Mouse (Mus musculus) left cerebral cortex, postnatal 25 days (tissue): Measurements from ENCODE around the gene Pygo2. TPM values are rescaled to one million over a fixed set of nuclear protein-coding genes. Genes with fewer than 3 reads are reported as not detected.

Experiments used
- total RNA-seq, 2 experiments: library from RNA; stranded (reverse); gene quantifications; 2 replicates each; pipeline ENCODE4 v1.2.3; 2021

Pygo2 gene
- total RNA-seq, 2 experiments from 2014 or later: 51.6 to 60.2 TPM

Other genes starting within 250 kb of the Pygo2 start
- 10 to 100 TPM; 61.6 to 64.9 TPM for gene Fam189b, start 247.1 kb upstream of the Pygo2 start, total RNA-seq
- 10 to 100 TPM; 66.5 to 67.7 TPM for gene Gba, start 227.3 kb upstream of the Pygo2 start, total RNA-seq
- 10 to 100 TPM; 23.6 to 26.5 TPM for gene Thbs3, start 215.0 kb upstream of the Pygo2 start, total RNA-seq
- 10 to 100 TPM; 89.5 to 94.5 TPM for gene Mtx1, start 203.1 kb upstream of the Pygo2 start, total RNA-seq
- gene Muc1, start 201.2 kb upstream of the Pygo2 start, total RNA-seq: 1 to 10 TPM in 1 of 2 experiments, under 1 TPM in 1; 0.80 to 1.2 TPM
- gene Krtcap2, start 184.2 kb upstream of the Pygo2 start, total RNA-seq: 10 to 100 TPM; 69.2 to 69.4 TPM
- 10 to 100 TPM; 89.8 to 94.3 TPM for gene Trim46, start 183.9 kb upstream of the Pygo2 start, total RNA-seq
- gene Dpm3, start 170.9 kb upstream of the Pygo2 start, total RNA-seq: 10 to 100 TPM; 47.8 to 48.1 TPM
- gene Slc50a1, start 159.6 kb upstream of the Pygo2 start, total RNA-seq: 10 to 100 TPM; 32.1 to 37.4 TPM
- 1 to 10 TPM; 4.1 to 5.2 TPM for gene Efna1, start 149.1 kb upstream of the Pygo2 start, total RNA-seq
- 10 to 100 TPM; 51.3 to 56.8 TPM for gene Efna3, start 107.2 kb upstream of the Pygo2 start, total RNA-seq
- under 1 TPM; 0.27 to 0.37 TPM for gene Efna4, start 92.2 kb upstream of the Pygo2 start, total RNA-seq
- 100 to 1,000 TPM; 101 to 105 TPM for gene Adam15, start 80.2 kb upstream of the Pygo2 start, total RNA-seq
- gene Dcst2, start 68.2 kb upstream of the Pygo2 start, total RNA-seq: under 1 TPM in 1 of 2 experiments, not detected in 1; 0.32 TPM
- not detected for gene Dcst1, start 65.0 kb upstream of the Pygo2 start, total RNA-seq
- gene Zbtb7b, start 35.4 kb upstream of the Pygo2 start, total RNA-seq: 10 to 100 TPM; 11.9 to 14.8 TPM
- gene Lenep, start 27.4 kb upstream of the Pygo2 start, total RNA-seq: 1 to 10 TPM in 1 of 2 experiments, not detected in 1; 3.0 TPM
- gene Flad1, start 18.3 kb upstream of the Pygo2 start, total RNA-seq: 10 to 100 TPM; 32.6 to 32.9 TPM
- 1 to 10 TPM; 1.9 to 3.1 TPM for gene Cks1b, start 11.8 kb upstream of the Pygo2 start, total RNA-seq
- gene Shc1, start 11.8 kb upstream of the Pygo2 start, total RNA-seq: 10 to 100 TPM; 10.7 to 14.6 TPM
- gene Pbxip1, start 6.5 kb downstream of the Pygo2 start, total RNA-seq: 10 to 100 TPM; 37.5 to 38.6 TPM
- 10 to 100 TPM; 31.0 to 33.1 TPM for gene Pmvk, start 24.3 kb downstream of the Pygo2 start, total RNA-seq
- gene Kcnn3, start 90.0 kb downstream of the Pygo2 start, total RNA-seq: 10 to 100 TPM; 20.3 to 22.8 TPM